Mouse (Mus musculus) liver, embryonic 15.5 days (tissue): ENCODE measurements around the gene 4933402N03Rik. TPM values are rescaled to one million over a fixed set of nuclear protein-coding genes. Genes with fewer than 3 reads are reported as not detected.

Experiments
- ATAC-seq: fragments of 200-750 bp; cut with Nextera tagmentation; 2 replicates; pipeline ENCODE4 v1.8.0; 2017; ENCODE audit warnings: moderate number of reproducible peaks, mild to moderate bottlenecking, moderate library complexity; ENCODE audit not compliant: insufficient read depth
- H3K27ac ChIP-seq: fragments of 300-500 bp; sonication (generic); replicated peaks from 2 replicates; pipeline ENCODE4 v1.5.1; 2015; ENCODE audit warnings: mild to moderate bottlenecking, inconsistent platforms
- H3K27me3 ChIP-seq: fragments of 300-500 bp; sonication (generic); 2 replicates; pipeline ENCODE4 v1.6.1; 2015; ENCODE audit warnings: mild to moderate bottlenecking, inconsistent platforms
- H3K36me3 ChIP-seq: fragments of 300-500 bp; sonication (generic); replicated peaks from 2 replicates; pipeline ENCODE4 v1.6.1; 2015; ENCODE audit warnings: moderate library complexity, mild to moderate bottlenecking, inconsistent platforms
- H3K4me1 ChIP-seq: fragments of 300-500 bp; sonication (generic); replicated peaks from 2 replicates; pipeline ENCODE4 v1.6.1; 2015; ENCODE audit warnings: inconsistent platforms
- H3K4me2 ChIP-seq: fragments of 300-500 bp; sonication (generic); 2 replicates; pipeline ENCODE4 v1.6.1; 2015; ENCODE audit warnings: moderate library complexity, mild to moderate bottlenecking, inconsistent platforms
- H3K4me3 ChIP-seq: fragments of 300-500 bp; sonication (generic); replicated peaks from 2 replicates; pipeline ENCODE4 v1.5.1; 2015; ENCODE audit warnings: mild to moderate bottlenecking, inconsistent platforms
- H3K9ac ChIP-seq: fragments of 300-500 bp; sonication (generic); 2 replicates; pipeline ENCODE4 v1.6.1; 2015; ENCODE audit warnings: moderate library complexity, mild to moderate bottlenecking, inconsistent platforms
- H3K9me3 ChIP-seq: fragments of 300-500 bp; sonication (generic); replicated peaks from 2 replicates; pipeline ENCODE4 v1.6.1; 2016; ENCODE audit warnings: inconsistent platforms
- WGBS: fragments of 180-500 bp; shearing (Covaris S2); methylation state at CpG from one replicate; pipeline ENCODE4 v1.1.7; 2015; ENCODE audit warnings: mixed read lengths; ENCODE audit not compliant: insufficient replicate concordance; 5-methylcytosine and 5-hydroxymethylcytosine counted together
- polyA plus RNA-seq: library from polyadenylated mRNA; unstranded; fragments of >200 nt; fragmentation: Nextera tagmentation; extraction: Ambion mirVana; gene quantifications from 2 replicates; pipeline ENCODE4 v1.2.1, GENCODE M21; 2015

The 4933402N03Rik gene
- polyA plus RNA-seq, 1 experiment from 2014 or later = not detected

DNA sequence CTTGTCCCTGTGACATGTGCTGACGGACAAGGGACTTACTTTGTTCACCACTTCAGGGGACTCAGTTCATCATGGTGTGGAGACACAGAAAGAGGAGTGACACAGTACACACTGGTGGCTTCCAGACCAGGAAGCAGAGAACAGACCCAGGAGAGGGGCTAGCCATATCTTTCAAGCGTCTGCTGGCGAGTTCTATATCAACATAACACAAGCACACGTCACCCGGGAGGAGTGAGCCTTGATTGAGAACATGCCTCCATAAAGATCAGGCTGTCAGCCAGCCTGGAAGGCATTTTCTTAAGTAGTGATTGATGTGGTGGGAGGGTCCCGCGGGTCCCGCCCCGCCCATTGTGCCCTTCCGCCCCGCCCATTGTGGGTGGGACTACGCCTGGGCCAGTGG, 16.1 kb downstream of the 4933402N03Rik start:
- WGBS = 52% methylated on average over 12 of the region's 12 CpGs

DNA sequence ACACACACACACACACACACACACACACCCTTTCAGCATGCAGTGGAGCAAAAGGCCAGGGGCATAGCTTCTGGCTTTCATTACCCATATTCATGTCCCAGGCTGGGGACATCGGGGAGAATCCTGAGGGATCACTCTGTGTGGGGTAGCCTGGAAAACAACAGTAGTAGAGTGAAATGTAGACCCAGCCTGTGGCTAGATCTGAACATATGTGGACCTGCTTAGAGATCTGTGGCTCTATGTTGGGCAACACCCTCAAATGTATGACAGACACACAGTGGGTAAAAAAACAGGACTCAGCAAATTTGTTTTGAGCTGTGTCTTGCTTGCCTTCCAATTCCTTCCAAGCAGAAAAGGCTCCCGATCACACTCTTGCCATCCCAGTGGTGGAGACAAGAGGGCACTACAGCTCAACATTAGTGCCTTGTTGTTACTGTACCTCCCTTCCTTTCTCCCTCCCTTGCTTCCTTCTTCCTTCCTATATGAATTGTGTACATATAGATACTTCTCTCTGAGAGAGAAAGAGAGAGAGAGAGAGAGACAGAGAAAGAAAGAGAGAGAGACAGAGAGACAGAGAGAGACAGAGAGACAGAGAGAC, 23.8 kb downstream of the 4933402N03Rik start:
- 58% methylated on average over 2 of the region's 2 CpGs for WGBS

More for the DNA sequence above, 16.1 kb downstream of the 4933402N03Rik start:
- Histone ChIP-seq H3K27me3 (no peaks in the 10 kb centered on the region), H3K4me1 (no peaks in the 10 kb centered on the region), H3K36me3 (no peaks in the 10 kb centered on the region), H3K4me3 (no peak overlapping the region), H3K27ac (no peak overlapping the region), H3K9ac (no peak overlapping the region), H3K9me3 (no peaks in the 10 kb centered on the region), H3K4me2 (no peak overlapping the region)
- no peak for ATAC-seq

DNA sequence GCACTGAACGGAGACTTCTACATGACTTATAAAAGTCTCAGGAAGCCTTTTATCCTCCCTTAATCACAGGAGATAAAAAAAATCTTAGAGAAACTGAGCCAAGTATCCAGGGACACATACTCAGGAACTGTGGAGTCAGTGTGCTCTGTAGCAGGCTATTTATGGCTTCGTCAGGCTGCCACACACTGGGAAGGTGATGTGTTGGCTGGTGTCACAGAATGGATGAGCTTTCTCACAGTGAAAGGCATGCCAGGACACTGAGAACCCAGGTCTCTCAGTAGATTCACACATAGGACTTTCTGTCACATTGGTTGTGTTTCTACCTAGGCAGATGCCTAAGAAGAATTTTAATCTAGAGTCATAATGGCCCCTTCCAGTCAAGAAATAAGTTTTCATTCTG, 31.7 kb downstream of the 4933402N03Rik start:
- 61% methylated on average over 2 of the region's 2 CpGs for WGBS
- no peak overlapping the region for H3K27ac ChIP-seq
- H3K4me3 ChIP-seq = no peak overlapping the region
- no peak overlapping the region for H3K9ac ChIP-seq
- no peak for ATAC-seq
- H3K9me3 ChIP-seq = no peaks in the 10 kb centered on the region
- H3K4me1 ChIP-seq = no peaks in the 10 kb centered on the region
- H3K27me3 ChIP-seq = no peaks in the 10 kb centered on the region
- no peak overlapping the region for H3K4me2 ChIP-seq
- no peaks in the 10 kb centered on the region for H3K36me3 ChIP-seq

More for the DNA sequence above, 23.8 kb downstream of the 4933402N03Rik start:
- no peaks in the 10 kb centered on the region for H3K36me3 ChIP-seq
- H3K9me3 ChIP-seq = no peaks in the 10 kb centered on the region
- no peaks in the 10 kb centered on the region for H3K4me1 ChIP-seq
- H3K4me2 ChIP-seq = no peak overlapping the region
- H3K9ac ChIP-seq = no peak overlapping the region
- no peak overlapping the region for H3K27ac ChIP-seq
- no peaks in the 10 kb centered on the region for H3K27me3 ChIP-seq
- no peak overlapping the region for H3K4me3 ChIP-seq
- ATAC-seq = no peak

DNA sequence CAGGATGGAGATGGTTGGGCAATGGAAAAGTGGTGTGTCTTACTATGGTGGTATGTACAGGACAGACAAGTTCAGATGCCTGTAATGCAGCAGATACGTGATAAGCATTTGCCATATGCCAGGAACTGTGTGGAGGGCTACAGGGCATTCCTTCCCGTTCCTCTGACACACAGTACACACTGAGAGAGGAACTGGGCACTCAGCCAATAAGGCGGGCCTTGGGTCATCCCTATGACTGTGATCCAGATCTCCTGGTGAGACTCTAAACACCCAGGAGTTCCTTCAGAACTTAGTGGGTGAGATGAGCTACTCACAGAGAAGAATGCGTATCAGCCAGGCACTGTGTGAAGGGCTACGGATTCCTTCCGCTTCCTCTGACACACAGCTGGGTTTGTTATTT, 32.4 kb downstream of the 4933402N03Rik start:
- Histone ChIP-seq H3K4me2 (no peak overlapping the region), H3K9ac (no peak overlapping the region)
- 55% methylated on average over 6 of the region's 6 CpGs for WGBS

DNA sequence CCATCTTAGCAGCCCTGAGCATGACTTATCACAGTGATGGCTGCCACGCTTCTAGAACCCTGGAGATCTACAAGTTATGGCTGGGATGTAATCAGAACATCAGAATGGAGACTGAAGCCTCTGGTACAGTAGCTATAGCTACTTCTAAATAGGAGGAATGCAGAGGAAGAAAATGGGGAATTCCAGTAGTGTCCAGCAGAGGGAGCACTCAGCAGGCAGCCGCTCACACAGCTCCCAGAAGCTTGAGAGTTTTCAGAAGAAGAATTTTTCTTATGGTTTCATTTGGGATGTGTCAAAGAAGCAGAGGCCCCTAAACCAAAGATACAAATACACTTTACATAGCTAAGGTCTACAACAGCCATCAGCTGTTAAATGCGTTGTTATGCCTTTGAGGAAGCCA, 33.6 kb downstream of the 4933402N03Rik start:
- Histone ChIP-seq H3K27me3 (no peaks in the 10 kb centered on the region), H3K4me1 (no peaks in the 10 kb centered on the region), H3K36me3 (no peaks in the 10 kb centered on the region), H3K4me3 (no peak overlapping the region), H3K9ac (no peak overlapping the region), H3K27ac (no peak overlapping the region), H3K9me3 (no peaks in the 10 kb centered on the region), H3K4me2 (no peak overlapping the region)
- WGBS = 26% methylated on average over 3 of the region's 3 CpGs
- no peak for ATAC-seq

More for the DNA sequence above, 32.4 kb downstream of the 4933402N03Rik start:
- H3K27me3 ChIP-seq = no peaks in the 10 kb centered on the region
- no peak overlapping the region for H3K4me3 ChIP-seq
- no peak overlapping the region for H3K27ac ChIP-seq
- no peak for ATAC-seq
- no peaks in the 10 kb centered on the region for H3K4me1 ChIP-seq
- H3K9me3 ChIP-seq = no peaks in the 10 kb centered on the region
- no peaks in the 10 kb centered on the region for H3K36me3 ChIP-seq

Other genes starting within 250 kb of the 4933402N03Rik start
- 1.0 and 1.5 TPM in 2 replicates for gene Htra1, start 210.2 kb downstream of the 4933402N03Rik start, polyA plus RNA-seq
- gene Dmbt1, start 114.3 kb downstream of the 4933402N03Rik start, polyA plus RNA-seq = 0.22 and 0.47 TPM in 2 replicates
- gene 5430419D17Rik, start 28.1 kb upstream of the 4933402N03Rik start, polyA plus RNA-seq = not detected in 2 replicates
- not detected in 2 replicates for gene Cuzd1, start 176.0 kb upstream of the 4933402N03Rik start, polyA plus RNA-seq
- gene Fam24b, start 183.2 kb upstream of the 4933402N03Rik start, polyA plus RNA-seq = not detected in 2 replicates
- not detected in 2 replicates for gene Fam24a, start 187.6 kb upstream of the 4933402N03Rik start, polyA plus RNA-seq
- gene 2310057M21Rik, start 216.4 kb upstream of the 4933402N03Rik start, polyA plus RNA-seq = 7.2 and 8.6 TPM in 2 replicates
- 19.1 and 19.9 TPM in 2 replicates for gene Pstk, start 224.8 kb upstream of the 4933402N03Rik start, polyA plus RNA-seq